Mouse (Mus musculus) intestine, embryonic 16.5 days (tissue): Measurements from ENCODE around the gene Eif1. TPM values are rescaled to one million over a fixed set of nuclear protein-coding genes. Genes with fewer than 3 reads are reported as not detected.
"Not testable (repeated sequence)": the region's sequence is repeated elsewhere in the genome, so short reads cannot be mapped to it uniquely, and the experiment has no call there.

Source experiments
- ATAC-seq: fragments of 200-750 bp; cut with Nextera tagmentation; 2 replicates; pipeline ENCODE4 v1.8.0; 2017; ENCODE audit warnings: moderate TSS enrichment, moderate library complexity
- H3K27ac ChIP-seq: fragments of 300-500 bp; sonication (generic); 2 replicates; pipeline ENCODE4 v1.5.1; 2014; ENCODE audit warnings: mild to moderate bottlenecking, low read length
- H3K27me3 ChIP-seq: fragments of 300-500 bp; sonication (generic); replicated peaks from 2 replicates; pipeline ENCODE4 v1.6.1; 2014; ENCODE audit warnings: low read length, control low read depth, mixed read lengths; ENCODE audit not compliant: control insufficient read depth, insufficient read depth
- H3K36me3 ChIP-seq: fragments of 300-500 bp; sonication (generic); 2 replicates; pipeline ENCODE4 v1.6.1; 2014; ENCODE audit warnings: low read length, control low read depth; ENCODE audit not compliant: control insufficient read depth, insufficient read depth
- H3K4me1 ChIP-seq: fragments of 300-500 bp; sonication (generic); 2 replicates; pipeline ENCODE4 v1.6.1; 2014; ENCODE audit warnings: low read length, control low read depth, mixed read lengths; ENCODE audit not compliant: control insufficient read depth, insufficient read depth
- H3K4me2 ChIP-seq: fragments of 300-500 bp; sonication (generic); 2 replicates; pipeline ENCODE4 v1.6.1; 2014; ENCODE audit warnings: low read depth, low read length, control low read depth
- H3K4me3 ChIP-seq: fragments of 300-500 bp; sonication (generic); 2 replicates; pipeline ENCODE4 v1.5.1; 2014; ENCODE audit warnings: mild to moderate bottlenecking, low read length
- H3K9ac ChIP-seq: fragments of 300-500 bp; sonication (generic); 2 replicates; pipeline ENCODE4 v1.6.1; 2014; ENCODE audit warnings: low read depth, low read length
- H3K9me3 ChIP-seq: fragments of 300-500 bp; sonication (generic); 2 replicates; pipeline ENCODE4 v1.6.1; 2016; ENCODE audit warnings: low read length, control low read depth; ENCODE audit not compliant: control insufficient read depth
- WGBS: fragments of 180-500 bp; shearing (Covaris S2); extraction: QIAGEN DNeasy Blood & Tissue Kit; methylation state at CpG from one replicate; pipeline ENCODE4 v1.1.7; 2014; 5-methylcytosine and 5-hydroxymethylcytosine counted together
- polyA plus RNA-seq: library from polyadenylated mRNA; unstranded; fragments of >200 nt; fragmentation: Nextera tagmentation; extraction: Ambion mirVana; gene quantifications from 2 replicates; pipeline ENCODE4 v1.2.1, GENCODE M21; 2015

Eif1 gene
- polyA plus RNA-seq, 1 experiment from 2014 or later, result 1,878 TPM

- Histone ChIP-seq H3K36me3 (no peaks in the 10 kb centered on the region), H3K4me3 (no peak overlapping the region), H3K9ac (no peak overlapping the region), H3K27me3 (no peaks in the 10 kb centered on the region), H3K27ac (no peak overlapping the region), H3K4me2 (no peak overlapping the region), H3K4me1 (no peaks in the 10 kb centered on the region), H3K9me3 (no peaks in the 10 kb centered on the region)
- WGBS, result 81% methylated on average over 5 of the region's 5 CpGs
- no peak for ATAC-seq
These were observed 11.8 kb upstream of the Eif1 start for GRCm38 (mm10) chr11:100307900-100308299.

GRCm38 (mm10) chr11:100308672-100309071 lies 11.0 kb upstream of the Eif1 start:
- H3K9me3 ChIP-seq, H3K9ac ChIP-seq, H3K27me3 ChIP-seq, ATAC-seq, H3K4me2 ChIP-seq, H3K4me3 ChIP-seq, H3K4me1 ChIP-seq, H3K27ac ChIP-seq, H3K36me3 ChIP-seq: not testable (repeated sequence)
- 87% methylated on average over 6 of the region's 6 CpGs for WGBS

GRCm38 (mm10) chr11:100311656-100312055 lies 8.0 kb upstream of the Eif1 start:
- H3K27ac ChIP-seq, result no peak overlapping the region
- no peak overlapping the region for H3K4me3 ChIP-seq
- H3K9me3 ChIP-seq, result no peaks in the 10 kb centered on the region
- H3K9ac ChIP-seq, result no peak overlapping the region
- 65% methylated on average over 1 of the region's 1 CpGs for WGBS
- no peak overlapping the region for H3K4me2 ChIP-seq
- H3K4me1 ChIP-seq, result no peaks in the 10 kb centered on the region
- H3K27me3 ChIP-seq, result no peaks in the 10 kb centered on the region
- ATAC-seq, result no peak
- no peaks in the 10 kb centered on the region for H3K36me3 ChIP-seq

- Histone ChIP-seq H3K9ac (no peak overlapping the region), H3K4me1 (no peaks in the 10 kb centered on the region), H3K27me3 (no peaks in the 10 kb centered on the region), H3K4me2 (no peak overlapping the region), H3K27ac (no peak overlapping the region), H3K9me3 (no peaks in the 10 kb centered on the region), H3K4me3 (no peak overlapping the region), H3K36me3 (no peaks in the 10 kb centered on the region)
- ATAC-seq, result no peak
- 30% methylated on average over 5 of the region's 5 CpGs for WGBS
These were observed 7.5 kb upstream of the Eif1 start for GRCm38 (mm10) chr11:100312096-100312679.

- 90% methylated on average over 6 of the region's 6 CpGs for WGBS
- no peaks in the 10 kb centered on the region for H3K27me3 ChIP-seq
- H3K4me3 ChIP-seq, result no peak overlapping the region
- H3K9ac ChIP-seq, result no peak overlapping the region
- H3K27ac ChIP-seq, result no peak overlapping the region
- H3K4me2 ChIP-seq, result no peak overlapping the region
- ATAC-seq, result no peak
- no peaks in the 10 kb centered on the region for H3K4me1 ChIP-seq
- H3K36me3 ChIP-seq, result no peaks in the 10 kb centered on the region
- no peaks in the 10 kb centered on the region for H3K9me3 ChIP-seq
These were observed 6.3 kb upstream of the Eif1 start for GRCm38 (mm10) chr11:100313424-100313823.

GRCm38 (mm10) chr11:100315439-100315838 lies 4.2 kb upstream of the Eif1 start:
- 95% methylated on average over 5 of the region's 5 CpGs for WGBS
- Histone ChIP-seq H3K4me2 (no peak overlapping the region), H3K9ac (no peak overlapping the region), H3K27ac (no peak overlapping the region), H3K9me3 (no peaks in the 10 kb centered on the region), H3K4me1 (peaks cover 2% of the 10 kb centered on the region; the same call in 1 of the 2 replicates), H3K36me3 (no peaks in the 10 kb centered on the region), H3K27me3 (no peaks in the 10 kb centered on the region), H3K4me3 (no peak overlapping the region)
- no peak for ATAC-seq

GRCm38 (mm10) chr11:100317826-100318380 lies 1.8 kb upstream of the Eif1 start:
- Histone ChIP-seq H3K27me3 (no peaks in the 10 kb centered on the region), H3K4me1 (peaks cover 12% of the 10 kb centered on the region; the same call in 1 of the 2 replicates), H3K4me3 (no peak overlapping the region), H3K9ac (no peak overlapping the region), H3K36me3 (peaks cover 6% of the 10 kb centered on the region; the same call in 1 of the 2 replicates), H3K4me2 (no peak overlapping the region), H3K27ac (no peak overlapping the region), H3K9me3 (no peaks in the 10 kb centered on the region)
- ATAC-seq, result no peak
- WGBS, result 37% methylated on average over 6 of the region's 6 CpGs

GRCm38 (mm10) chr11:100318529-100319451 lies 895 bp upstream of the Eif1 start:
- ATAC-seq, result 0 out of 2 replicates have a peak, but pooled peaks have one; percentile 2
- no peaks in the 10 kb centered on the region for H3K27me3 ChIP-seq
- peak overlapping the region; percentile 50 for H3K4me3 ChIP-seq
- peaks cover 6% of the 10 kb centered on the region; the same call in 1 of the 2 replicates for H3K36me3 ChIP-seq
- H3K4me1 ChIP-seq, result peaks cover 12% of the 10 kb centered on the region; the same call in 1 of the 2 replicates
- no peaks in the 10 kb centered on the region for H3K9me3 ChIP-seq
- H3K4me2 ChIP-seq, result peak overlapping the region; percentile 75
- peak overlapping the region; percentile 63 for H3K9ac ChIP-seq
- no peak overlapping the region; the same call in 1 of the 2 replicates for H3K27ac ChIP-seq
- WGBS, result 80% methylated on average over 10 of the region's 10 CpGs

GRCm38 (mm10) chr11:100320172-100320630 lies 516 bp downstream of the Eif1 start:
- H3K4me1 ChIP-seq, result peaks cover 12% of the 10 kb centered on the region; the same call in 1 of the 2 replicates
- H3K4me3 ChIP-seq, result peak overlapping the region; percentile 74
- peak; percentile 86 for ATAC-seq
- H3K4me2 ChIP-seq, result peak overlapping the region; percentile 71
- H3K9ac ChIP-seq, result peak overlapping the region; percentile 94
- H3K27ac ChIP-seq, result peak overlapping the region; percentile 99
- no peaks in the 10 kb centered on the region for H3K27me3 ChIP-seq
- H3K36me3 ChIP-seq, result peaks cover 6% of the 10 kb centered on the region; the same call in 1 of the 2 replicates
- H3K9me3 ChIP-seq, result no peaks in the 10 kb centered on the region
- under 1% methylated on average over 40 of the region's 40 CpGs for WGBS
